Mouse (Mus musculus) neural tube, embryonic 12.5 days (tissue): Measurements from ENCODE around the gene Clic4. TPM values are rescaled to one million over a fixed set of nuclear protein-coding genes. Genes with fewer than 3 reads are reported as not detected.
"Not testable (repeated sequence)": the region's sequence is repeated elsewhere in the genome, so short reads cannot be mapped to it uniquely, and the experiment has no call there.

Experiments used
- ATAC-seq: fragments of 200-750 bp; cut with Nextera tagmentation; 2 replicates; pipeline ENCODE4 v1.8.0; 2017; ENCODE audit warnings: low read depth, mild to moderate bottlenecking, moderate TSS enrichment, moderate library complexity; ENCODE audit not compliant: low FRiP score
- H3K27ac ChIP-seq: fragments of 300-500 bp; sonication (generic); 2 replicates; pipeline ENCODE4 v1.5.1; 2016
- H3K27me3 ChIP-seq: fragments of 300-500 bp; sonication (generic); replicated peaks from 2 replicates; pipeline ENCODE4 v1.6.1; 2016; ENCODE audit warnings: mild to moderate bottlenecking
- H3K36me3 ChIP-seq: fragments of 300-500 bp; sonication (generic); 2 replicates; pipeline ENCODE4 v1.6.1; 2016; ENCODE audit warnings: mild to moderate bottlenecking
- H3K4me1 ChIP-seq: fragments of 300-500 bp; sonication (generic); 2 replicates; pipeline ENCODE4 v1.6.1; 2016
- H3K4me2 ChIP-seq: fragments of 300-500 bp; sonication (generic); replicated peaks from 2 replicates; pipeline ENCODE4 v1.6.1; 2016; ENCODE audit warnings: mild to moderate bottlenecking
- H3K4me3 ChIP-seq: fragments of 300-500 bp; sonication (generic); 2 replicates; pipeline ENCODE4 v1.5.1; 2016
- H3K9ac ChIP-seq: fragments of 300-500 bp; sonication (generic); 2 replicates; pipeline ENCODE4 v1.6.1; 2016; ENCODE audit warnings: mild to moderate bottlenecking
- H3K9me3 ChIP-seq: fragments of 300-500 bp; sonication (generic); 2 replicates; pipeline ENCODE4 v1.6.1; 2016; ENCODE audit warnings: mild to moderate bottlenecking
- WGBS: fragments of 180-500 bp; shearing (Covaris S2); methylation state at CpG from one replicate; pipeline ENCODE4 v1.1.7; 2016; 5-methylcytosine and 5-hydroxymethylcytosine counted together
- polyA plus RNA-seq: library from polyadenylated mRNA; unstranded; fragments of >200 nt; fragmentation: Nextera tagmentation; extraction: Ambion mirVana; gene quantifications from 2 replicates; pipeline ENCODE4 v1.2.1, GENCODE M21; 2016

Clic4 gene
- polyA plus RNA-seq, 1 experiment from 2014 or later: 151 TPM

- H3K9me3 ChIP-seq: no peaks in the 10 kb centered on the region; the same call in 1 of the 2 replicates
- WGBS: 82% methylated on average over 11 of the region's 11 CpGs
- H3K27ac ChIP-seq: no peak overlapping the region
- no peaks in the 10 kb centered on the region for H3K4me1 ChIP-seq
- no peak for ATAC-seq
- no peaks in the 10 kb centered on the region for H3K27me3 ChIP-seq
- H3K4me3 ChIP-seq: no peak overlapping the region
- H3K36me3 ChIP-seq: no peaks in the 10 kb centered on the region
- no peak overlapping the region for H3K9ac ChIP-seq
- no peak overlapping the region for H3K4me2 ChIP-seq
Observed at GRCm38 (mm10) chr4:135191604-135192003, 81.0 kb downstream of the Clic4 start.

- 67% methylated on average over 1 of the region's 1 CpGs for WGBS
- ATAC-seq: no peak
Observed at GRCm38 (mm10) chr4:135191185-135191584, 81.4 kb downstream of the Clic4 start.

GRCm38 (mm10) chr4:135190364-135190763 is 82.2 kb downstream of the Clic4 start:
- Histone ChIP-seq H3K4me2 (no peak overlapping the region), H3K27ac (no peak overlapping the region), H3K9ac (no peak overlapping the region), H3K36me3 (no peaks in the 10 kb centered on the region), H3K9me3 (no peaks in the 10 kb centered on the region; the same call in 1 of the 2 replicates), H3K27me3 (no peaks in the 10 kb centered on the region), H3K4me1 (no peaks in the 10 kb centered on the region), H3K4me3 (no peak overlapping the region)
- 93% methylated on average over 1 of the region's 1 CpGs for WGBS
- ATAC-seq: no peak

More at GRCm38 (mm10) chr4:135191185-135191584, 81.4 kb downstream of the Clic4 start:
- Histone ChIP-seq H3K9me3 (no peaks in the 10 kb centered on the region; the same call in 1 of the 2 replicates), H3K4me2 (no peak overlapping the region), H3K27me3 (no peaks in the 10 kb centered on the region), H3K9ac (no peak overlapping the region), H3K27ac (no peak overlapping the region), H3K4me3 (no peak overlapping the region), H3K36me3 (no peaks in the 10 kb centered on the region), H3K4me1 (no peaks in the 10 kb centered on the region)

GRCm38 (mm10) chr4:135189452-135190008 is 83.1 kb downstream of the Clic4 start:
- ATAC-seq: no peak
- no peaks in the 10 kb centered on the region for H3K9me3 ChIP-seq
- H3K4me3 ChIP-seq: no peak overlapping the region

GRCm38 (mm10) chr4:135184277-135184676 is 88.3 kb downstream of the Clic4 start:
- H3K27ac ChIP-seq, H3K4me1 ChIP-seq, H3K4me3 ChIP-seq, H3K36me3 ChIP-seq, H3K9me3 ChIP-seq, ATAC-seq, H3K9ac ChIP-seq, H3K4me2 ChIP-seq, H3K27me3 ChIP-seq: not testable (repeated sequence)
- 94% methylated on average over 7 of the region's 13 CpGs for WGBS

More at GRCm38 (mm10) chr4:135189452-135190008, 83.1 kb downstream of the Clic4 start:
- no peaks in the 10 kb centered on the region for H3K27me3 ChIP-seq
- H3K9ac ChIP-seq: no peak overlapping the region
- H3K4me1 ChIP-seq: no peaks in the 10 kb centered on the region
- no peak overlapping the region for H3K4me2 ChIP-seq
- WGBS: 83% methylated on average over 12 of the region's 12 CpGs
- no peaks in the 10 kb centered on the region for H3K36me3 ChIP-seq
- H3K27ac ChIP-seq: no peak overlapping the region

GRCm38 (mm10) chr4:135181819-135182218 is 90.8 kb downstream of the Clic4 start:
- H3K9me3 ChIP-seq: no peaks in the 10 kb centered on the region
- no peak for ATAC-seq
- 89% methylated on average over 4 of the region's 4 CpGs for WGBS
- no peak overlapping the region for H3K4me2 ChIP-seq
- H3K27me3 ChIP-seq: no peaks in the 10 kb centered on the region; the same call in 1 of the 2 replicates
- no peak overlapping the region for H3K9ac ChIP-seq
- H3K4me3 ChIP-seq: no peak overlapping the region
- no peaks in the 10 kb centered on the region for H3K4me1 ChIP-seq
- H3K36me3 ChIP-seq: no peaks in the 10 kb centered on the region
- no peak overlapping the region for H3K27ac ChIP-seq

GRCm38 (mm10) chr4:135179077-135179481 is 93.5 kb downstream of the Clic4 start:
- Histone ChIP-seq H3K4me2 (no peak overlapping the region), H3K27ac (no peak overlapping the region), H3K4me3 (no peak overlapping the region), H3K36me3 (no peaks in the 10 kb centered on the region), H3K4me1 (peaks cover 11% of the 10 kb centered on the region), H3K9me3 (no peaks in the 10 kb centered on the region), H3K9ac (no peak overlapping the region), H3K27me3 (peaks cover 19% of the 10 kb centered on the region)
- 33% methylated on average over 5 of the region's 5 CpGs for WGBS
- no peak for ATAC-seq

GRCm38 (mm10) chr4:135177568-135177967 is 95.0 kb downstream of the Clic4 start:
- H3K36me3 ChIP-seq: no peaks in the 10 kb centered on the region
- no peak overlapping the region for H3K9ac ChIP-seq
- no peak overlapping the region for H3K4me2 ChIP-seq
- H3K4me1 ChIP-seq: peaks cover 17% of the 10 kb centered on the region
- no peak for ATAC-seq
- no peak overlapping the region for H3K27ac ChIP-seq
- peaks cover 31% of the 10 kb centered on the region for H3K27me3 ChIP-seq
- H3K9me3 ChIP-seq: no peaks in the 10 kb centered on the region
- H3K4me3 ChIP-seq: no peak overlapping the region

GRCm38 (mm10) chr4:135175406-135176120 is 97.1 kb downstream of the Clic4 start:
- ATAC-seq: no peak
- no peaks in the 10 kb centered on the region for H3K36me3 ChIP-seq
- H3K27me3 ChIP-seq: peaks cover 31% of the 10 kb centered on the region
- 5% methylated on average over 38 of the region's 38 CpGs for WGBS
- H3K4me3 ChIP-seq: peak overlapping the region; percentile 15; the same call in 1 of the 2 replicates
- peak overlapping the region; percentile 62 for H3K4me2 ChIP-seq
- H3K4me1 ChIP-seq: peaks cover 20% of the 10 kb centered on the region
- peak overlapping the region; percentile 40; the same call in 1 of the 2 replicates for H3K9ac ChIP-seq
- no peak overlapping the region for H3K27ac ChIP-seq
- no peaks in the 10 kb centered on the region for H3K9me3 ChIP-seq

- Histone ChIP-seq H3K36me3 (no peaks in the 10 kb centered on the region), H3K4me2 (no peak overlapping the region), H3K27me3 (peaks cover 67% of the 10 kb centered on the region), H3K27ac (no peak overlapping the region), H3K9ac (no peak overlapping the region), H3K4me1 (peaks cover 28% of the 10 kb centered on the region), H3K4me3 (no peak overlapping the region), H3K9me3 (no peaks in the 10 kb centered on the region)
- ATAC-seq: no peak
- 62% methylated on average over 12 of the region's 12 CpGs for WGBS
Observed at GRCm38 (mm10) chr4:135171304-135171875, 101.2 kb downstream of the Clic4 start.

GRCm38 (mm10) chr4:135169501-135169900 is 103.1 kb downstream of the Clic4 start:
- Histone ChIP-seq H3K4me3 (no peak overlapping the region), H3K27ac (no peak overlapping the region), H3K4me2 (no peak overlapping the region), H3K9ac (no peak overlapping the region), H3K27me3 (peaks cover 71% of the 10 kb centered on the region), H3K9me3 (no peaks in the 10 kb centered on the region), H3K4me1 (peaks cover 25% of the 10 kb centered on the region), H3K36me3 (no peaks in the 10 kb centered on the region)
- 70% methylated on average over 4 of the region's 4 CpGs for WGBS
- no peak for ATAC-seq

GRCm38 (mm10) chr4:135169096-135169495 is 103.5 kb downstream of the Clic4 start:
- WGBS: 75% methylated on average over 10 of the region's 10 CpGs
- peaks cover 71% of the 10 kb centered on the region for H3K27me3 ChIP-seq
- no peak for ATAC-seq

More at GRCm38 (mm10) chr4:135169096-135169495, 103.5 kb downstream of the Clic4 start:
- no peaks in the 10 kb centered on the region for H3K9me3 ChIP-seq
- no peak overlapping the region for H3K27ac ChIP-seq
- H3K36me3 ChIP-seq: no peaks in the 10 kb centered on the region
- no peak overlapping the region for H3K9ac ChIP-seq
- H3K4me3 ChIP-seq: no peak overlapping the region
- H3K4me2 ChIP-seq: no peak overlapping the region
- peaks cover 25% of the 10 kb centered on the region for H3K4me1 ChIP-seq
